Mouse (Mus musculus) ovary, postnatal 10 days (tissue): ENCODE data around the gene Olfr1254.

Source experiments
- DNase-seq: peaks from one replicate; pipeline ENCODE4 v3.0.0; 2022; ENCODE audit warnings: low spot score

Olfr1254 gene

GRCm38 (mm10) chr2:89793519-89793918 is at the start of gene Olfr1254:
TSS of gene Olfr1254 (minus strand) at chr2:89793619.
- no peak for DNase-seq

- DNase-seq = no peak
Observed at GRCm38 (mm10) chr2:89841455-89841854, 48.0 kb upstream of the Olfr1254 start, which contains the start of gene Olfr1256. TSS of gene Olfr1256 (minus strand) at chr2:89841555.

GRCm38 (mm10) chr2:89820216-89820615 is 26.8 kb upstream of the Olfr1254 start:
- no peak for DNase-seq

- DNase-seq = no peak
Observed at GRCm38 (mm10) chr2:89811751-89812150, 18.3 kb upstream of the Olfr1254 start, which contains the start of gene Olfr1255. TSS of gene Olfr1255 (plus strand) at chr2:89812051.

- no peak for DNase-seq
Observed at GRCm38 (mm10) chr2:89810751-89811150, 17.3 kb upstream of the Olfr1254 start.

- no peak for DNase-seq
Observed at GRCm38 (mm10) chr2:89799583-89799982, 6.2 kb upstream of the Olfr1254 start.

GRCm38 (mm10) chr2:89756990-89757389 is 36.4 kb downstream of the Olfr1254 start, which contains the start of gene Olfr1253:
TSS of gene Olfr1253 (minus strand) at chr2:89757090.
- DNase-seq = no peak
